Mouse (Mus musculus) induced T-regulatory cell, adult 2 months (primary cell): ENCODE results near the gene Gm49383.

Experiments
- DNase-seq: peaks from one replicate; pipeline ENCODE4 v3.0.0-alpha.2; 2012; ENCODE audit warnings: low read depth

Gene Gm49383

GRCm38 (mm10) chr12:69196444-69197377, at the start of gene Gm49383:
Gene Gm49383, minus strand, starts transcription at chr12:69197104.
- peak; percentile 88 for DNase-seq

DNA sequence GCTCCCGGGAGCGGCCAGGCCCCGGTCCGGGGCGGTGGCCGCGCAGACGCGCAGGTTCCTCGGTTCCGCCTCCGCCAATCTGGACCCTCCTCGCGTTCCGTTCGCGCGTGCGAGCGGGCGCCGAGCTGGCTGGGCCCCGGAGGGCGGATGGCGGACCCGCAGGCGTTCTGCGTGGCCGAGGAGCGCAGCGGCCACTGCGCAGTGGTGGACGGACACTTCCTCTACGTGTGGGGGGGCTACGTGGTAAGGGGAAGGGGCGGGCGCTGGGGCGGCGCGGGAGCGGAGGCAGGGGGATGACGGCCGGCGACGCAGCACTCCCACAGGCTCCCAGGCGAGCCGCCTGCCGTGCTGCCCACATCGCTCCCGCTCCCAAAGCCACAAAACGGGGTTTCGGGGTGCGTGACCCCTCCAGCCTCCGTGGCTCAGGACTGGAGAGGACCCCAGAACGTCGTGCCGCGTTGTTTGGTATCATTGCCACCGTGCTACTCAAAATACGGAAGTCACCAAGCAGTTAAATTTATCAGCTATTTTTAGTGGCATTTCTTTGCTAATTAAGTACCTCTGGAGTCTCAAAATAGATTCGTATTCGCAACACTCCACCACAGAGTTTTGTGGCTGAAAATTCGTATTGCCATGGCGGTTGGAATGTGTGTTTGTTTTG, 45.0 kb upstream of the Gm49383 start:
- DNase-seq, result peak; percentile 79

DNA sequence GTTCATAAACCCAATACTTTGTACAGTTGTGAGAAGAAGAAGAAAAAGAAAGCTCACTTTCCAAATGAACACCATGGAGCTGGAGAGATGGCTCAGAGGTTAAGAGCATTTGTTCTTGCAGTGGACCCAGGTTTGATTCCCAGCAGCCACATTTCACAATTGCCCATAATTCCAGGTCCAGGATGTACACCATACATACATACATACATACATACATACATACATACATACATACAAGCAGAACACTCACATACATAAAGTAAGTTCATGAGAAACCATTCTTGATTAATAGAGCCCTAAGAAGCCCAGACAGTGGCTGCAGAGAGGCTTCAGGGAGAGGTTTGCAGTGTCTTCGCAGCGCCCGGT, 44.5 kb upstream of the Gm49383 start:
- no peak for DNase-seq

GRCm38 (mm10) chr12:69240876-69241275, 44.0 kb upstream of the Gm49383 start, which contains the start of gene Klhdc1:
Gene Klhdc1, plus strand, starts transcription at chr12:69241176.
- DNase-seq, result no peak

GRCm38 (mm10) chr12:69238284-69238683, 41.4 kb upstream of the Gm49383 start:
- no peak for DNase-seq

DNA sequence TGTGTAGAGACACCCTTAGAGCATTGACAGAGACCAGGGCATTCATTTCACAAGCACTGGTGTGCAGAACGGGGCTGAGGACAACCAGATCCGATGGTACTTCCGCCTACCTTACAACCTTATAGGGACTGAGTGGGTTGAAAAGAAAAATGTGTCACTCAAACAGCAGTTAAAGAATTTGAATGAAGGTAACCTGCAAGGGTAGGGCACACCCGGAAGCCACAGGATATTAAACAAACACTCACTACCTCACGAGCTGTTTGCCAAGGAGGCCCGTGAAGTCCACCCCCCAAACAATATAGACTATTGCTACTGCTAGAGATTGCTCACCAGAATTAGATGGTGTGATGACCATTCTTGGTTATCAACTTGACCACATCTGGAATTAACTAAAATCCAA, 38.9 kb upstream of the Gm49383 start:
- DNase-seq, result no peak

GRCm38 (mm10) chr12:69229251-69229650, 32.3 kb upstream of the Gm49383 start:
- peak; percentile 79 for DNase-seq

DNA sequence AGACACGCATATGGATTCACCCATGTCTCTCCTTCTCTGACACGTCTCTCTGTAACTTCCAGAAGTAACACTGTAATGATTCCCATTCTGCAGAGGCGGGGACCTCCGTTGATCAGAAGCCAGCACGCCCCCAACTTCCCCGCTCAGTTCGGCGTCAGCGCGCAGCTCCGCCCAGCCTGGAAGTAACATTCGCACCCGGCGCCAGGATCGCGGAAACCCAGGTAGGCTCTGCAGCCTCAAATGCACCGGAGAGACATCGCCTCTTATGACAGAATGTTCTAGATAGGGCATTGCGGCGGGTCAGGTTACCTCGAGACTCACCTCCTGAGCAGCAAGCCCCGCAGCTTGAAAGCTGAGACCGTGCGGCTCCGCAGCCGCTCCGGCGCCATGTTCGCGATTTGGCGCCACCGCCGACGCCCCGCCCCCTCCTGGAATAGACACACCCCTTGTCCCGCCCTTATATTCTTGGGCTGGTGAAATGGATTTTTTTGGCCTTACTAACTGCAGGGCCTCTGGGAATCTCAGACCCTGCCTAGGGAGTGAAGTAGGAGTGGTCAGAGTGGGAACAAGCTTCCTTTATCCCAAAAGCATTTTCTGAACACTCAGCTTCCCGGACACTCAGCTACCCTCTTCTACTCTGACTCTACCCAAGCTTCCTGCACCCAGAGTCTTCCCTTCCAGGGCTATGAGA, 31.0 kb upstream of the Gm49383 start, which contains the start of gene Pole2:
Gene Pole2, minus strand, starts transcription at position 420 of the 691 bp plus-strand sequence.
- peak; percentile 91 for DNase-seq

DNA sequence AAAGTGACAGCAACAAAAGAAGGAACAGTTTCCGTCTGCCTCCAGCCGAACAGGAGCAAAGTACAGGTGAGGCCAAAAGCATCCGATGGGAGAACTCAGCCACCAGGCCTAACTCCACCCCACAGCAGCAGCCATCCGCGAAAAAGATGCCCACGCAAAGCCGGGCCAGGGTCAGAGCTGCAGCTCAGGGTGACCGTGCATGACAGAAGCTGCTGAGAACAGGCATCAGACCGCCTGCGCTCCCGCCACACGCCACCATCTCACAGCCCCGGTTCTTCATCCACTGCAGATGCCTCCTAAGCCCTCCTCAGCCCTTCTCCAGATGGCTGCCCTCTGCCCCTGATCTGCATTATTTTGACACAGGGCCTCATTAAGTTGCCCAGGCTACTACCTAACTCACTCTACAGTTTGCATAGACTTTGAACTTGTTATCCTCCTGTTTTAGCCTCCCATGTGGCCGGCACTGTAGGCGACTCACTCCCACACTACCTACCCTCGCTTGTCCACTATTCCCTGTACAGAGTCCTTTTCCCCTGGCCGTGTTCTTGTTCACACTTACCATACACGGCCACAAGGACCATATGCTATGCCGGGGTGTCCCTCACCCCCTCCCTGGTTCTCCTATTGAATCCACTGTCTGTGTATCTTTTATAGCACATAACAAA, 23.8 kb upstream of the Gm49383 start:
- no peak for DNase-seq

DNA sequence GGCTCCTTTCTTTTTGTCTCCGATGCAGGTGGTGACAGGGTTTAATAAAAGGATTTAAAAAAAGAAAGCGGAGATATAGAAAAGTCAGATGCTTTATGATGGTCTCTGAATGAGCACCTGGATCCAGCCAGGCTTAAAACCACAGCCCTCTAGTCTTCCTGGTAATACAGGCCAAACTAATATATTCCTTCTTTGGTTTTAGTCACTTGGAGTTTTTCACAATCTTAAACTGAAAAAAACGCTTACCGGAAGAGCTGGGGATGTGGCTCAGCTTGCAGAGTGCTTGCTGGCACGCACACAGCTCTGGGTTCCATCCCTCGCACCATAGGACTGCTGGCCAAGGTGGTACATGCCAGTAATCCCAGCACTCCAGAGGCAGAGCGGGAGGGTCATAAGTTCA, 19.7 kb upstream of the Gm49383 start:
- DNase-seq, result no peak

DNA sequence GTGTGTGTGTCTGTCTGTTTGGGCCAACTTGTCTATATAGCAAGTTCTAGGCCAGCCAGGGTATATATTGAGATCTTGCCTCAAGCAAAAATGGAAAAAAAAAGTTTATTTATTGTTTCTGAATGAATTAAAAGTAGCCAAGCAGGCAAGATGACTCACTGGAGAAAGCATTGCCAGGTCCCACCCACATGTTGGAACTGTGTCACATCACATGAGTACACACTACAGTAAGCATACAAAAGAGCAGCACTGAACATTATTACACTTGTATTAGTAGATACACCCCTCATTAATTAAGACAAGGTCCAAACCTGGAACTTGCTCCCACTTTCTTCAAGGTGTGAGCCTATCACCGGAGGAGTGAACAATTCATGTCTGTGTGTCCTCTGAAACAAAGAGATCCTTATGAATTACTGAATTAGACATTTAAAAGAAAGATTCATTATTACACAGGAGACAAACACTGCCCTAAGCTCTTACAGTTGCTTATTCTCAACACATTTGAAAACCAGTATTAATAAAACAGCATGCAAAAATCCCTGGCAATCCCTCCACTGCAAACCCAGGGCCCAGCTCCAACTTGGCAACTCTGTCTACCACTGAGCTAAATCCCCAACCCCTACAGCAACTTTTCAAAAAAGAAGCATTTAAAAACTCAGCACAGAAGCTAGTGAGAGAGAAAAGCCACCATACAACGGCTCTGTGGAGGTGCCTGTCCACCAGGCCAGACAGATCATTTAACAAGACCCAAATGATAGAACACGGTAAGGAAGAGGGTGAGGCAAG, 18.3 kb upstream of the Gm49383 start:
- DNase-seq, result no peak

DNA sequence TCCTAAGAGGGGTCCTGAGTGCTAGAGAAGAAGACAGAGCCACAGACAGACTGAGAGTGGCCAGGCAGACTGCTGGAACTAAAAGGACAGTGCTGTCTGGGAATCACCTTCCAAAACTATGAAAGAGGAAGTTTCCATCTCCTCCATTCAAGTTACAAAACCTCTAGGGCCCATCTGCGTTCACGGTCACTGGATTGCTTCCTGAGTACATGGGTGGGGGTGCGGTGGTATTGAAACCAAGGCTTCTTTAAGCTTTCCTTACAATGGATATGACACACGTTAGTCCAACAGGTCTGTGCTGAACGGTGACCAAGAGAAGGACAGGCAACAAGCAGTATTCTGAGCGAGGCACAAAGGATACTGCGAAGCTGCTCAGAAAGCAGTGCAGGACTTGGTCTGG, 17.5 kb upstream of the Gm49383 start:
- no peak for DNase-seq

DNA sequence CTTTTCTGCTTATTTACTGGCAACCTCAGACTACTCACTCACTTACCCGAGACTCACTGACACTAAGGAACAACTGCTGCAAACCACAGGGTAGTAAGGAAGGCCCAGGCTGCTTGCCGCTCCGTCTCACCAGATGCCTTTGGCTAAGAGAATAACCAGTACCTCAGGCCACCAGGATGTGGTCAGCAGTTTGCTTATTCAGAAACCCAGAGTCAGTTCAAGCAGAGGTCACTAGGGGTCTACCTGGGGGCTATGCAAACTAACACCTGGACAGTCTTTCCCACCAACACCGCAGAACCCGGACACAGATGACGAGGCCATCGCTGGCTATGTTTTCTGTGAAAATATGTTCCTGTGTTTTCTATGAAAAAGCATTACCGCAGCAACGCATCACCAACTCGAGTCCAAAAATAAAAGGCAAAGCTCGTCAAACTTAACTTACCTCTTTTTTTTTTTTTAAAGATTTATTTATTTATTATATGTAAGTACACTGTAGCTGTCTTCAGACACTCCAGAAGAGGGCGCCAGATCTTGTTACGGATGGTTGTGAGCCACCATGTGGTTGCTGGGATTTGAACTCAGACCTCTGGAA, 16.4 kb upstream of the Gm49383 start:
- DNase-seq, result no peak

GRCm38 (mm10) chr12:69211057-69211456, 14.2 kb upstream of the Gm49383 start:
- no peak for DNase-seq

DNA sequence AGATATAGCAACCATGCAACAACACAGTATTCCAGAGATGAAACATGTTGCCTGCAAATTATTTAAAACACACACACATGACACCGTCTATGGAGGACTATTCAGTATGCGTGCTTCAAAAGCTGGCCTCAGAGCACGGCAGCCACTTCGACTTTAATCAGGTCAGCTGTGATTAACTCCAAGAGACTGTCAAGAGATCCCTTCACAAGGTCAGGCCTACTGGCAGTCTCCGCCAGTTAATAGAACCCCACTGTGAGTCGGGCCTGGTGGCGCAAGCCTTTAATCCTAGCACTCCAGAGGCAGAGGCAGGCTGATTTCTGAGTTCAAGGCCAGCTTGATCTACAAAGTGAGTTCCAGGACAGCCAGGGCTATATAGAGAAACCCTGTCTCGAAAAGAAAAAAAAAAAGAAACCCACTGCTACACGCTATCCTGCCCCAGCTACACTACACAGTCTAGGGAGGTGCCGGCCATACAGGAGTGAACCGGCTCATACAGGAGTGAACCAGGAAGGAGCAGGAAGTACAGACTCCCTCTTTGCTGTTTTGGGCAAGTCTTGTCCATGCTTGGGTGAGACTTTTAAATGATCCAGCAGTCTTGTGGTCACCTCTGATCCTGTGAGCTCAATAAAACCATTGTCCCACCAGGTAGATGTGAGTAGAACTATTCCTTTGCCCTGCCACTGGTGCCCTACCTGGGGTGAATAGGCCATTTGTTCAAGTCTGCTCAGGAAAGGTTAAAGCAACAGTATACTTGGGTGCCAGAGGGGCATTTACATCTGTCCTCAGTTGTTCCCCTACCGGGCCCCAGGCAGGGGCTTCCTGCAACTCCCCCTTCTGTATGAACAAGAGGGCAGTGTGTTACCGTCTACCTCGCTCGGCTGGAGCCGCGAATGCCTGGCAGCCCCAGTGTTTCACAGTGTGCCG, 13.4 kb upstream of the Gm49383 start:
- DNase-seq, result no peak

GRCm38 (mm10) chr12:69208520-69208919, 11.6 kb upstream of the Gm49383 start:
- DNase-seq, result peak; percentile 44

GRCm38 (mm10) chr12:69207926-69208325, 11.0 kb upstream of the Gm49383 start:
- DNase-seq, result no peak

DNA sequence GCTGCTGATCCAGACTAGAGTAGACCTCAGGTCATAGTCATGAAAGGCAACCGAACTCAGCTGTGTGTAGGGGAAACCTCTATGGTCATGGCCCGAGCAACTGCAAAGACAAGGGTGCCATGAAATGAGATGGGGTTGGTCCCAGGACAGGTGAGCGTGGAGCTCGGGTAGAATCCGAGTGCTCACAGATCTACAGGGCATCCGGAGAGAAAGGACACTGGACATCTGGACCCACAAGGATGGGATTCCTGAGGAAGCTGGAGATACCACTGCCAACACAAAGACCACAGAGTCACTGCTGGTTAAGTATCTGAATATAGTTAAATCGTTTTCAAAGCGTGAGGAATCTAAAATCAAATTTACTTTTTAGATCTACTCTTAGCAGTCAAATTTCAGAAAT, 10.5 kb upstream of the Gm49383 start:
- no peak for DNase-seq

- peak; percentile 70 for DNase-seq
Observed at GRCm38 (mm10) chr12:69204052-69204833, 7.3 kb upstream of the Gm49383 start, which contains the start of gene Gm49384. Gene Gm49384, minus strand, starts transcription at chr12:69204267.
